Mouse (Mus musculus) CH12.LX (cell line): Measurements from ENCODE around the gene Fcer1g. TPM values are rescaled to one million over a fixed set of nuclear protein-coding genes. Genes with fewer than 3 reads are reported as not detected.

ENCODE experiments used
- DNase-seq: peaks from one replicate; pipeline ENCODE4 v3.0.0-alpha.2; 2013; ENCODE audit errors: extremely low read depth
- H3K27ac ChIP-seq: 2 replicates; pipeline ENCODE4 v1.5.1; 2012; ENCODE audit warnings: low read depth, mild to moderate bottlenecking, control low read depth, moderate library complexity; ENCODE audit not compliant: insufficient read depth
- H3K27me3 ChIP-seq: replicated peaks from 2 replicates; pipeline ENCODE3; 2012; ENCODE audit warnings: inconsistent platforms
- H3K36me3 ChIP-seq, 2 experiments: replicated peaks in 1 of 2; 2 replicates each; pipeline versions ENCODE3 to v1.6.1; 2012; ENCODE audit warnings: inconsistent platforms in 1 of 2, low read length in 1 of 2, mild to moderate bottlenecking in 1 of 2, mixed read lengths in 1 of 2, moderate library complexity in 1 of 2; ENCODE audit not compliant: control insufficient read depth in 1 of 2, insufficient read depth in 1 of 2
- H3K4me1 ChIP-seq, 2 experiments: 2 replicates each; pipeline ENCODE4 v1.6.1; 2012; ENCODE audit warnings: inconsistent platforms in 1 of 2, moderate library complexity in 1 of 2; ENCODE audit not compliant: insufficient read depth in 2 of 2, control insufficient read depth in 1 of 2
- H3K4me2 ChIP-seq: 2 replicates; pipeline ENCODE4 v1.6.1; 2012; ENCODE audit warnings: low read depth, mild to moderate bottlenecking, control low read depth; ENCODE audit not compliant: poor library complexity, insufficient read depth, severe bottlenecking
- H3K4me3 ChIP-seq, 3 experiments: fragments of 150-350 bp in 1 of 3; sonication (generic) in 1 of 3; replicated peaks in 1 of 3; 2 replicates each; pipeline versions ENCODE3 to v1.5.1; 2011 to 2012; ENCODE audit warnings: low read depth in 2 of 3, low read length in 2 of 3, mild to moderate bottlenecking in 2 of 3, moderate library complexity in 2 of 3, control low read depth in 1 of 3, improper control_type of control experiment in 1 of 3, inconsistent platforms in 1 of 3, mixed read lengths in 1 of 3; ENCODE audit not compliant: poor library complexity in 1 of 3
- H3K79me2 ChIP-seq: replicated peaks from 2 replicates; pipeline ENCODE4 v1.6.1; 2012; ENCODE audit warnings: mild to moderate bottlenecking, moderate library complexity; ENCODE audit not compliant: control insufficient read depth, poor library complexity, insufficient read depth, severe bottlenecking; ENCODE audit errors: extremely low read depth
- H3K9ac ChIP-seq: 2 replicates; pipeline ENCODE4 v1.6.1; 2012; ENCODE audit warnings: low read depth, mild to moderate bottlenecking, control low read depth, moderate library complexity; ENCODE audit not compliant: insufficient read depth
- H3K9me3 ChIP-seq: replicated peaks from 2 replicates; pipeline ENCODE3; 2012; ENCODE audit warnings: low read length, inconsistent platforms, mixed read lengths
- CHD1 ChIP-seq: IDR thresholded peaks from 2 replicates; pipeline ENCODE4 v1.6.1; 2012; ENCODE audit warnings: low read depth, low read length, improper control_type of control experiment, inconsistent platforms
- CTCF ChIP-seq, 2 experiments: IDR thresholded peaks in 1 of 2; conservative IDR thresholded peaks in 1 of 2; 2 replicates each; pipeline ENCODE4 v1.5.1; 2011 to 2012; ENCODE audit warnings: low read depth in 2 of 2, low read length in 2 of 2, improper control_type of control experiment in 1 of 2, inconsistent platforms in 1 of 2, mild to moderate bottlenecking in 1 of 2, moderate library complexity in 1 of 2
- ELF1 ChIP-seq: IDR thresholded peaks from 2 replicates; pipeline ENCODE4 v1.6.1; 2014; ENCODE audit warnings: low read depth, mild to moderate bottlenecking, inconsistent platforms, low read length, improper control_type of control experiment
- EP300 ChIP-seq: IDR thresholded peaks from 2 replicates; pipeline ENCODE4 v1.6.1; 2011; ENCODE audit warnings: low read length, improper control_type of control experiment
- ETS1 ChIP-seq: conservative IDR thresholded peaks from 2 replicates; pipeline ENCODE4 v1.6.1; 2012; ENCODE audit warnings: low read depth, mild to moderate bottlenecking, inconsistent platforms, low read length, improper control_type of control experiment, moderate library complexity
- HCFC1 ChIP-seq: IDR thresholded peaks from 2 replicates; pipeline ENCODE4 v1.6.1; 2012; ENCODE audit warnings: low read depth, mild to moderate bottlenecking, inconsistent platforms, low read length, improper control_type of control experiment
- JUN ChIP-seq: IDR thresholded peaks from 2 replicates; pipeline ENCODE4 v1.6.1; 2011; ENCODE audit warnings: low read depth, mild to moderate bottlenecking, low read length, improper control_type of control experiment, moderate library complexity; ENCODE audit not compliant: insufficient read depth
- KAT2A ChIP-seq: IDR thresholded peaks from 2 replicates; pipeline ENCODE4 v1.6.1; 2012; ENCODE audit warnings: low read length, improper control_type of control experiment, inconsistent platforms; ENCODE audit not compliant: insufficient replicate concordance
- MAZ ChIP-seq: IDR thresholded peaks from 2 replicates; pipeline ENCODE4 v1.6.1; 2012; ENCODE audit warnings: low read depth, mild to moderate bottlenecking, inconsistent platforms, low read length, improper control_type of control experiment, moderate library complexity
- MXI1 ChIP-seq: IDR thresholded peaks from 2 replicates; pipeline ENCODE4 v1.6.1; 2011; ENCODE audit warnings: mild to moderate bottlenecking, low read depth, low read length, improper control_type of control experiment
- MYC ChIP-seq: IDR thresholded peaks from 2 replicates; pipeline ENCODE4 v1.6.1; 2011; ENCODE audit warnings: low read depth, mild to moderate bottlenecking, improper control_type of control experiment, low read length
- NRF1 ChIP-seq: IDR thresholded peaks from 2 replicates; pipeline ENCODE4 v1.6.1; 2014; ENCODE audit warnings: low read depth, mild to moderate bottlenecking, inconsistent platforms, low read length, improper control_type of control experiment, moderate library complexity
- PAX5 ChIP-seq: IDR thresholded peaks from 2 replicates; pipeline ENCODE4 v1.6.1; 2012; ENCODE audit warnings: low read length, inconsistent platforms, mixed read lengths
- POLR2A ChIP-seq: IDR thresholded peaks from 2 replicates; pipeline ENCODE4 v1.6.1; 2011; ENCODE audit warnings: low read depth, mild to moderate bottlenecking, improper control_type of control experiment, low read length
- POLR2AphosphoS2 ChIP-seq: IDR thresholded peaks from 2 replicates; pipeline ENCODE4 v1.6.1; 2011; ENCODE audit warnings: low read depth, low read length, improper control_type of control experiment
- RAD21 ChIP-seq: IDR thresholded peaks from 2 replicates; pipeline ENCODE4 v1.6.1; 2011; ENCODE audit warnings: low read depth, mild to moderate bottlenecking, low read length, improper control_type of control experiment, moderate library complexity
- RCOR1 ChIP-seq: conservative IDR thresholded peaks from 2 replicates; pipeline ENCODE4 v1.6.1; 2012; ENCODE audit warnings: low read depth, mild to moderate bottlenecking, inconsistent platforms, low read length, improper control_type of control experiment
- SIN3A ChIP-seq: IDR thresholded peaks from 2 replicates; pipeline ENCODE4 v1.6.1; 2012; ENCODE audit warnings: low read length, improper control_type of control experiment, inconsistent platforms
- TBP ChIP-seq: conservative IDR thresholded peaks from 2 replicates; pipeline ENCODE4 v1.6.1; 2011; ENCODE audit warnings: low read depth, low read length, improper control_type of control experiment
- UBTF ChIP-seq: IDR thresholded peaks from 2 replicates; pipeline ENCODE4 v1.6.1; 2012; ENCODE audit warnings: low read depth, mild to moderate bottlenecking, inconsistent platforms, low read length, improper control_type of control experiment, moderate library complexity
- USF1 ChIP-seq: IDR thresholded peaks from 2 replicates; pipeline ENCODE4 v1.6.1; 2014; ENCODE audit warnings: low read depth, mild to moderate bottlenecking, inconsistent platforms, low read length, improper control_type of control experiment
- USF2 ChIP-seq: conservative IDR thresholded peaks from 2 replicates; pipeline ENCODE4 v1.6.1; 2011; ENCODE audit warnings: low read depth, low read length, improper control_type of control experiment
- ZC3H11A ChIP-seq: IDR thresholded peaks from 2 replicates; pipeline ENCODE4 v1.6.1; 2012; ENCODE audit warnings: low read depth, mild to moderate bottlenecking, inconsistent platforms, low read length, improper control_type of control experiment
- ZKSCAN1 ChIP-seq: IDR thresholded peaks from 2 replicates; pipeline ENCODE4 v1.6.1; 2012; ENCODE audit warnings: low read depth, inconsistent platforms, low read length, improper control_type of control experiment, borderline replicate concordance
- ZMIZ1 ChIP-seq: IDR thresholded peaks from 2 replicates; pipeline ENCODE4 v1.6.1; 2012; ENCODE audit warnings: low read depth, mild to moderate bottlenecking, inconsistent platforms, low read length, improper control_type of control experiment
- ZNF384 ChIP-seq: IDR thresholded peaks from 2 replicates; pipeline ENCODE4 v1.6.1; 2012; ENCODE audit warnings: low read depth, low read length, improper control_type of control experiment, inconsistent platforms
- dilution Hi-C: fragments of 300-500 bp; cut with MboI; formaldehyde crosslinking; loops from 2 replicates; pipeline ENCODE4 v1.14.3; 2020; ENCODE audit warnings: low sequenced_read_pairs; ENCODE audit not compliant: extremely low pct_unique_long_range_greater_than_20kb, extremely low pct_ligation_motif_present
- in situ Hi-C: fragments of 300-500 bp; cut with MboI; formaldehyde crosslinking; loops from 3 replicates; pipeline ENCODE4 v1.14.3; 2019; ENCODE audit warnings: low sequenced_read_pairs, low pct_ligation_motif_present, low pct_unique_long_range_greater_than_20kb, mixed read lengths
- polyA plus RNA-seq: library from polyadenylated mRNA; unstranded; fragments of >175 nt; gene quantifications from 2 replicates; pipeline ENCODE4 v1.2.1, GENCODE M21; 2012; ENCODE audit warnings: low read depth; ENCODE audit not compliant: insufficient read length
- total RNA-seq, 2 experiments: library from RNA; depleted of rRNA; stranded (reverse); fragments of 300-350 nt in 1 of 2; fragments of >200 nt in 1 of 2; gene quantifications; 2 replicates each; pipeline ENCODE4 v1.2.3; 2012 to 2014

Gene Fcer1g
- total and polyA plus RNA-seq, 3 experiments, result 10.1 to 51.2 (median 31.3) TPM

- 0 out of 2 replicates have a peak overlapping the region, but pooled peaks have one; percentile 8 for H3K9ac ChIP-seq
- H3K4me2 ChIP-seq, result no peak overlapping the region
- H3K36me3 ChIP-seq, result peaks cover 11 to 18% of the 10 kb centered on the region in 2 experiments
- DNase-seq, result no peak
- peaks cover 20% of the 10 kb centered on the region for H3K79me2 ChIP-seq
- TF ChIP-seq USF1 (no peak), MYC (no peak), RAD21 (no peak), HCFC1 (peak; percentile 64), USF2 (no peak), ETS1 (no peak), CHD1 (no peak), ELF1 (0 out of 2 replicates have a peak, but pooled peaks have one; percentile 8), KAT2A (no peak)
- peak overlapping the region in 1 of 3 experiments; percentile 46 for H3K4me3 ChIP-seq
- no peaks in the 10 kb centered on the region for H3K9me3 ChIP-seq
- H3K4me1 ChIP-seq, result peaks cover 17 to 51% of the 10 kb centered on the region in 2 experiments
- dilution Hi-C loops (no loop called here), in situ Hi-C loops (no loop called here)
- H3K27ac ChIP-seq, result no peak overlapping the region; the same call in 1 of the 2 replicates
- H3K27me3 ChIP-seq, result peaks cover 11% of the 10 kb centered on the region
These were observed 14.4 kb upstream of the Fcer1g start for GRCm38 (mm10) chr1:171248386-171249226.

GRCm38 (mm10) chr1:171247916-171248315 is 13.8 kb upstream of the Fcer1g start:
- no peak for DNase-seq
- H3K9ac ChIP-seq, result no peak overlapping the region
- peaks cover 20% of the 10 kb centered on the region for H3K79me2 ChIP-seq
- peaks cover 17 to 25% of the 10 kb centered on the region in 2 experiments for H3K36me3 ChIP-seq
- in situ Hi-C loops (no loop called here), dilution Hi-C loops (no loop called here)
- H3K4me3 ChIP-seq, result no peak overlapping the region
- peaks cover 6% of the 10 kb centered on the region for H3K27me3 ChIP-seq
- H3K9me3 ChIP-seq, result no peaks in the 10 kb centered on the region
- H3K4me1 ChIP-seq, result peaks cover 17 to 51% of the 10 kb centered on the region in 2 experiments
- H3K4me2 ChIP-seq, result peak overlapping the region; percentile 64; the same call in 1 of the 2 replicates
- TF ChIP-seq TBP (no peak), ZKSCAN1 (no peak), RCOR1 (no peak), EP300 (no peak), JUN (no peak), MXI1 (no peak), PAX5 (no peak), UBTF (no peak), MAZ (no peak), NRF1 (no peak), ZMIZ1 (no peak), SIN3A (no peak), POLR2AphosphoS2 (no peak), USF1 (no peak), POLR2A (no peak), MYC (no peak), CTCF (conservative IDR thresholded peaks at IDR 0.05 in 1 of 2, IDR thresholded peaks at IDR 0.05 in 1 of 2; ENCODE audit: low read depth in 2 of 2, low read length in 2 of 2) (no peak), ZC3H11A (no peak), ZNF384 (no peak)
- no peak overlapping the region for H3K27ac ChIP-seq
